Mouse (Mus musculus): ENCODE measurements at regions not wholly inside any gene's neighbourhood (a gene's known extent, or its start where the extent isn't known, plus 50 kb on each side); places are given as distances from the start of the nearest gene placed in this dataset.
A peak's percentile ranks its signal among the peaks of the same experiment; 100 is the strongest.

DNA sequence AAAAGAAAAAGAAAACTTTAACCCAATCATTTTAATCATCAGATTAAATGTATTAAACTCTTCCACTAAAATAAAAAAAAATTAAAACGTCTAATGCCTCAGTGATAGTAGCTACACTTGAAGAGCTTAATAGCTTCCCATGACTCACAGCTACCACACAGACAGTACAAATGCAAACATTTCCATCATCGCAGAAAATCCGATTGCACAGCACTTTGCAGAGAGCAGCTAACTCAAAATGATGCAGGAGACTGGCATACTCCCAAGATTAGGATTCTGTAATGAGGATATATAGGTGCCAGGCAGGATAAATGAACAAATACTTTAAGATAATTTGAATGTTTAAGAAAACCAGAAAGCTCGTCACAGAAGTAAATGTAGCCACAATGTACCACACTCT, 238.3 kb upstream of the Kif2a start:
- intact Hi-C loops (cut with DNase I) = no loop called here
- DNase-seq (ENCODE audit: extremely low spot score in 1 of 2, low spot score in 2 of 2) = no peak
- H3K27ac ChIP-seq = no peak overlapping the region

DNA sequence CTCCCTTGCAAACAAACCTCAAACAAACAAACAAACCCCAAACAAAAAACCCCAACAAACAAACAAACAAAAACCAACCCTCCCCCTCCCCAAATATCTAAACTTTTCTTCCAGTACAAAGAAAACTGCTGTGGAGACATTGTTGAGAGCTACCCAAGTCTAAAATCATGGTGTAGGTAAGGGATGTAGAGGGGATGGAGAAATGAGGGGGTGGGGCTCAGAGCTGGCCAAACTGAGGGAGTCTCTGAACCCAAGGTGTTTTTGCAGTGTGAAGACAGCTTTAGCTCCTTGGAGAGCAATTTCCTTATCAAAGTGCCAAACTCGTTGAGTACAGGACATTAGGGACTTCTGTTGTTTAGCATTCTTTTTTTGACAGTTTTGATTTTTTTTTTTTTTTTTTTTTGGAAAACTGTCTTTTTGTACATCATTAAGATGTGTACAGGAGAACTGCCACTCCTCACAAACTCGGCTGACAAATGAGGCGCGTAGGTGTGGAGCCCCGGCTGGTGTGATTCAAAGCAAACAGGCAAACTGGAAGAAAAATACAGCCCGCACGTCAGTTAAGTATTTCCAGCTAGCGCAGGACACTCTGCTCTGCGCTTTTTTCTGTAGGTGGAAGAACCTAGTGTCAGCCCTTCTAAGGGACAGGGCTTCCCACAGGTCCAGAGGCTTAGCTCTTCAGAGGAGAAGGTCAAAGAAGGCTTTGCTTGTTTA, 226.0 kb upstream of the Kif2a start:
- no peak overlapping the region for H3K27ac ChIP-seq
- intact Hi-C loops (cut with DNase I) = loop anchor here (2.0 to 10.0 kb wide), 2 partner anchors 39 to 897 kb away; no protein-coding TSS in a partner anchor
- no peak overlapping the region for H3K4me3 ChIP-seq
- no peak for TF ChIP-seq CTCF (IDR thresholded peaks at IDR 0.05)
- DNase-seq (ENCODE audit: extremely low spot score in 1 of 2, low spot score in 2 of 2) = peak in 1 of 2 experiments; percentile 34

More for the DNA sequence above, 238.3 kb upstream of the Kif2a start:
- TF ChIP-seq CTCF (IDR thresholded peaks at IDR 0.05) = no peak
- no peak overlapping the region for H3K4me3 ChIP-seq

DNA sequence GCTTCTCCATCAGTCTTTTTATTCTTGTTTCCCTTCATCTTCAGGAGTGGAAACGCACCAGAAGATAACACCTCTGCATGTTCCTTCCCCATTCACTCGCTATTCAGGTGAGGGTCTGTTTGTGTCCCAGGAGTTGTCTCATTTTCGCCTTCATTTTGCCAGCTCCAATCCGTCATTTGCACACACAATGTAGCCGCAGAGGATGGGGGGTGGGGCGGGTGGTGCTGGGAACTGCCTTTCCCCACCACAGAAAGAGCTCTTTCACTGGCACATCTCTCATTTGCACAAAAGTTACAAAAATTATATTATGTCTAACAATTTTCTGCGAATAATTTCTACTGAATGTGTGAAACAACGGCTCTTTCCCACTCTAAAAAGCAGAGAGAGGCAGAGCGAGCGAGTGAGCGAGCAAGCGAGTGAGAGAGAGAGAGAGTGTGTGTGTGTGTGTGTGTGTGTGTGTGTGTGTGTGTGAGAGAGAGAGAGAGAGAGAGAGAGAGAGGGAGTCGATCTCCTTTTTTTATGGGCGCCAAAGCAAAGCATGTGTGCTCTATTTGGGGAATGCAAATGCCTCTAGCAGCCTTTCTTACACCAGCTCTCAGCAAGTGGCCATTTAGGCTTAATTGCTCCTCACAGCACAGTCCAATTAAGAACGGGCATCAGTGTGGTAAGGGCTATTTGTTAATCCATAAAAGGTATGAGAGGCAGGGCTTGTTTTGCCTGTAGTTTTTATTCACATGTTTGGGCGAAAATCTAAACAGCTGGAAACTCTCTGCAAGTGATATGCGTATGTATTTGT, 225.2 kb upstream of the Kif2a start:
- peak overlapping the region; percentile 16; the same call in 1 of the 2 replicates for H3K27ac ChIP-seq
- H3K4me3 ChIP-seq = peak overlapping the region; percentile 33
- intact Hi-C loops (cut with DNase I) = loop anchor here (2.0 to 10.0 kb wide), 2 partner anchors 38 to 898 kb away; no protein-coding TSS in a partner anchor
- TF ChIP-seq CTCF (IDR thresholded peaks at IDR 0.05) = no peak
- DNase-seq (ENCODE audit: extremely low spot score in 1 of 2, low spot score in 2 of 2) = peak in 1 of 2 experiments; percentile 16

DNA sequence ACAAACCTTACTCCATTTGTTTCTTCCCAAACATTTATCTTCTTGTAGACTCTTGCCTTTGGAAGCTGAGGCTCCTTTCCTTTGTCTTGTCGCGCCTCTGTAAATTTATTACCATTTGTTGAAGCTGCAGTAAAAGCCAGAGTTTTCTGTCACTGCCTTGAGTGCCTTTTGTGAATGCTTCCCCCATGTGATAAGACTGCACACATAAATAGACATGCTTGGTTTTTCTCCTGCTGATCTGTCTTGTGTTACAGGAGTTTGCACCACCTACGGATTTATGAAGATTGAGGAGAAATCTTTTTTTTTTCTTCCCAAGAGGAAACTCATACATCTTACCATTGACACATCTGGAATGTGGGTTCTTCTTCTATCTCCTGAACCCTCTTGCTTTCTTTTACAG, 222.2 kb upstream of the Kif2a start:
- no peak overlapping the region for H3K4me3 ChIP-seq
- no peak for DNase-seq (ENCODE audit: extremely low spot score in 1 of 2, low spot score in 2 of 2)
- H3K27ac ChIP-seq = no peak overlapping the region; the same call in 1 of the 2 replicates
- no peak for TF ChIP-seq CTCF (IDR thresholded peaks at IDR 0.05)
- intact Hi-C loops (cut with DNase I) = loop anchor here (10.0 kb wide), 1 partner anchor 901 kb away; no protein-coding TSS in a partner anchor

DNA sequence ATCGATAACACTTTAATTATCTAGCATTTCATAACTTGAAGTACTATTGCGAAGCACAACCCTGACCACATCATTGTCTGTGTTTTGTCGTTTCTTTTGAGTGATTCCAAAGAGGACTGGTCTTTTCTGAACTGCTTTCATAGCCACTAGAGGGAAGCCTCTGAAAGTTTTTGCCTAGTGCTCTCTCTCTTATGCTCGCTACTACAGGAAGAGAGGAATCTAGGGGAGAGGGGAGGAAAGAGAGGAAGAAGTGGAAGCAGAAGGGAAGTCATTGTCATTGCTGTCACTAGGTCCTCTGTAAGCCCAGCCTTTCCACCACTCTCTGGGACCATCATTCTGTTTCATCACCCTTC, 217.1 kb upstream of the Kif2a start:
- TF ChIP-seq CTCF (IDR thresholded peaks at IDR 0.05) = peak; percentile 54
- DNase-seq (ENCODE audit: extremely low spot score in 1 of 2, low spot score in 2 of 2) = no peak

DNA sequence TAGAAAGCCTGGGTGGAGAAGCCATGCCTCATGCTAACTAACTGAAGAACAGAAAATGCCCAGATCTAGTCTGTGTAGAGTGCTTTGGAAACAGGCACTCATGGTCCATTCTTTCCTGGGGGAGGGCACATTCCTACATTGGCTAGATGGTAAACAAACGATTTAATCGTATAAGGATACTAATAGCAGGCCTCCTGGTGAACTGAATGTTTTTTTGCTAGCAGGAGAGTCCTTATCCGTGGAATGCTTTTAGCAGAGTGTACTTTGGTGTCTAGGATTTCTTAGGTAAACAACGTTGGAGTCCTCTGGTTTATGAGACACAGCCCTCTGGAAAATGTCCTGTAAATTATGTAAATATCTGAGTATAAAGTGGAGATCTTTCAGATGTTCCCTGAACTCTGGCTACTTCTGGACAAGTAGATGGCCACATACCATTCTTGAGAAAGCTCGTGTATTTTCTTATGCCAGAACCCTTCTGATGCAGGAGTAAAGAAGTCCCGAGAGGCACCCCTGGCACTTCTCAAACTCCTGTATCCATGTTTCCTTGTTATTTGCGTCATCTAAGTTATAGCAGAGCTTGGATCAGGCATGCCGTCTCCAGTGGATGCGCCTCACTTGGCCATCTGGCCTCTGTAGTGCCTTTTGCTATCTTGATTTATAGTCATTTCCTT, 216.6 kb upstream of the Kif2a start:
- no peak for TF ChIP-seq CTCF (IDR thresholded peaks at IDR 0.05)
- H3K4me3 ChIP-seq = no peak overlapping the region
- intact Hi-C loops (cut with DNase I) = no loop called here
- no peak for DNase-seq (ENCODE audit: extremely low spot score in 1 of 2, low spot score in 2 of 2)
- no peak overlapping the region for H3K27ac ChIP-seq

More for the DNA sequence above, 217.1 kb upstream of the Kif2a start:
- intact Hi-C loops (cut with DNase I) = no loop called here
- Histone ChIP-seq H3K27ac (no peak overlapping the region), H3K4me3 (no peak overlapping the region)

DNA sequence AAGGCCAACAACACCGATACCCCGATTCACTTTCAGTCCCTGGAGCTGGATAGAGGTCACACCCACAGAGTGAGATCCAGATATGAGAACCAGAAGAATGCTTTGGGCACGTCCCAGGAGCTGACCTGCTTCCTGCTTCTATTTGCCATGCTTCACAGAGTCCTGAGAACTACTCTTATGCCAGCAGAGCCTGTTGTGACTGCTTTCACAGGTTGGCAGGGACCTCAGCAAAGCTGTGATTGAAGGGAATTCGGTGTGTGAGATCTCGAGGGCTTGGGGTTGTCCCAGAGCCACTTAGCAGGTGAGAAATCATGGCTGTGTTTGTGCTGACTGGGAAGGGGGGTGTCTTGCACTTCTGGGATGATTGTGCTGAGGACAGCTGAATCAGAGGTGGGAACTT, 197.5 kb upstream of the Kif2a start:
- intact Hi-C loops (cut with DNase I) = no loop called here

DNA sequence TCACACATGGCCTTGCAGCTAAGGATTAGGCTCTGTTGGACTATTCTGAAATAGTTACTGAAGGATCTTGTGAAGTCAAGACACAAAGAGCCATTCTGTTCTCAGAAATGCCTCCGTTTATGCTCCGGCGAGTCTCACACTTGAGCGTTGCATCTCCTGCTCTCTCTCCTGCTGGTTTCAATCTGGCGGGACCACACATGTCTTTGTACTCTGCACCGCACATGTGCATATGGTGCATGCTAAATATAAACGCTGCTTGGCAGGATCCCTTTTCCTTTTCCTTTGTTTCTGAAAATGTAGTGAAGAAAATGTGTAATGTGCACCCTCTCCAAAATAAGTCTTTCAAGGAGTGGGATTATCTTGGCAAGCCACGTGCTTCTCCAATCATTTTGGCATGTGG, 196.4 kb upstream of the Kif2a start:
- DNase-seq (ENCODE audit: extremely low spot score in 1 of 2, low spot score in 2 of 2) = peak; percentile 35 to 60
- H3K4me3 ChIP-seq = no peak overlapping the region
- intact Hi-C loops (cut with DNase I) = no loop called here
- H3K27ac ChIP-seq = peak overlapping the region; percentile 8; the same call in 1 of the 2 replicates
- no peak for TF ChIP-seq CTCF (IDR thresholded peaks at IDR 0.05)

More for the DNA sequence above, 197.5 kb upstream of the Kif2a start:
- DNase-seq (ENCODE audit: extremely low spot score in 1 of 2, low spot score in 2 of 2) = no peak
- Histone ChIP-seq H3K4me3 (no peak overlapping the region), H3K27ac (no peak overlapping the region)
- TF ChIP-seq CTCF (IDR thresholded peaks at IDR 0.05) = no peak

DNA sequence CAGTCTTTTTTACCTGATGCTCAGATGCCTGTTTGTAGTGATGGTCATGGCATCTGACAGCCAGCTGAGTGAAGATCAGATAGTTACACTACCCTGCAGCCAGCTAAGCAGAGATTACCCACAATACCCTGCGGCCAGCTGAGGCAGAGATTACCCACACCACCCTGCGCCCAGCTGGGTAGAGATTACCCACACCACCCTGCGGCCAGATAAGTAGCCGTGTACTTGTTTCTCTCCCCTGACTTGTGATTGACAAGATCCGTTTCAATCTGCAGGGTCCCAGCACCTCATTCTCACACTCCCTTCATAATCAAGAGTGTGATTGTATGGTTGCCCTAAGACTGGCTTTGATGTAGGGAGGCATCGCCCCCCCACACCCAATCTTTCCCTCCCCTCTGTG, 195.9 kb upstream of the Kif2a start:
- Histone ChIP-seq H3K4me3 (no peak overlapping the region), H3K27ac (peak overlapping the region; percentile 8; the same call in 1 of the 2 replicates)
- intact Hi-C loops (cut with DNase I) = no loop called here
- no peak for DNase-seq (ENCODE audit: extremely low spot score in 1 of 2, low spot score in 2 of 2)
- no peak for TF ChIP-seq CTCF (IDR thresholded peaks at IDR 0.05)

DNA sequence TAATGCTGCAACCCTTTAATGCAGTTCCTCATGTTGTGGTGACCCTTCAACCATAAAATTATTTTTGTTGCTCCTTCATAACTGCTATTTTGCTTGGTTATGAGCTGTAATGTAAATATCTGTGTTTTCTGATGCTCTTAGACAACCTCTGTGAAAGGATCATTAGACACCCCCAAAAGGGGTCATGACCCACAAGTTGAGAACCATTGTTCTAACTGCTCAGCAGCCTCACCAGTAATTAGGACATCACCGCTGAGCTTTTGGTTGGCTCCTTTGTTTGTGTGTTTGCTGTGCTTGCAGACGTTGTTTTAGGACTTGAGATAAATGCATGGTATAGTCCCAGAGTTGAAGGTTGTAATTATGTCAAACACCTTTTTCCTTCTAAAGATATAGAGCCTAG, 191.4 kb upstream of the Kif2a start:
- DNase-seq (ENCODE audit: extremely low spot score in 1 of 2, low spot score in 2 of 2) = no peak
- TF ChIP-seq CTCF (IDR thresholded peaks at IDR 0.05) = no peak
- intact Hi-C loops (cut with DNase I) = no loop called here
- Histone ChIP-seq H3K4me3 (no peak overlapping the region), H3K27ac (no peak overlapping the region)

DNA sequence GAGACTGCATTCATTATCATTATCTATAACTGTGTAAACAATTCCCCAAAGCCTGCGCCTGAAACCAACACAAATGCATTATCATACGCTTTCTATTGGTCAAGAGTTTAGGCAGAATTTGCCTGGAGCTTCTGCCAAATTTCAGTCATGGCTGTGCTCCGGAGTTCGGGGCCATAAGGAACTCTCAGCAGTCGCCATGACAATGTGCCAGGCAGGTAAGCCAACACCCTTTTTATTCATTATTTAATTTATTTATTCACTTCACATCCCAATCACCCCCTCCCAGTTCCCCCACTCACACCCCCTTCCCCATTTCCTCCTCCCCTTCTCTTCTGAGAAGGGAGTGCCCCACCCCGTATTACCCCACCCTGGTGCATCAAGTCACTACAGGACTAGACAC, 188.8 kb upstream of the Kif2a start:
- Histone ChIP-seq H3K27ac (no peak overlapping the region), H3K4me3 (no peak overlapping the region)
- intact Hi-C loops (cut with DNase I) = no loop called here
- TF ChIP-seq CTCF (IDR thresholded peaks at IDR 0.05) = no peak
- DNase-seq (ENCODE audit: extremely low spot score in 1 of 2, low spot score in 2 of 2) = no peak

Data from left cerebral cortex, adult 2 months (tissue).